Mouse (Mus musculus) heart, adult 2 months (tissue): ENCODE results near the gene 6430571L13Rik.

Experiments
- CTCF ChIP-seq: fragments of 200-600 bp; IDR thresholded peaks from 2 replicates; pipeline ENCODE4 v1.8.1; 2022; ENCODE audit warnings: antibody characterized with exemption, mild to moderate bottlenecking, moderate library complexity
- EP300 ChIP-seq: fragments of 200-500 bp; IDR thresholded peaks from 2 replicates; pipeline ENCODE4 v1.6.1; 2011; ENCODE audit warnings: low read depth, low read length, control low read depth; ENCODE audit not compliant: insufficient read depth
- POLR2A ChIP-seq: fragments of 200-500 bp; IDR thresholded peaks from 2 replicates; pipeline ENCODE4 v1.6.1; 2011; ENCODE audit warnings: mild to moderate bottlenecking, low read depth, low read length, control low read depth; ENCODE audit not compliant: insufficient read depth

DNA sequence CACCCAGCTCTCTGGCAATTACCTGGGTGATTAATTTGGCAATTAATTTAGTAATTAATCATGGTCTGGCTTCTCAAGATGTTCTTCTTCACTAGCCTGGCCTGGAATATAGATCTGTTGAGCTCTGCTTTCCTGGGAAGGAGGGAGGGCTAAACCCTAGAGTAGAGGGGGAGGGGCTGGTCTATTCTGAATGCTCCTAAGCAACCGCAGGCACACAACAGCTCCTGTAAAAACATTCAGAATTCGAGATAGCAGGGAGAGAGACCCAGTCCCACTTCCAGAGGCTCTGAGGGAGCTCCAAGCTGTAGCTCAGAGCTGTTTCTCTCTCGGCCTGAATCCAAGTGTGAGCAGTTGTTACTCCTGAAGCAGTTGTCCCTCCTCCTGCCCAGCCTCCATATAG is 20.6 kb downstream of the 6430571L13Rik start:
- TF ChIP-seq CTCF (no peak), POLR2A (no peak), EP300 (no peak)
